Mouse (Mus musculus) lung, adult 18-20 months (tissue): ENCODE data around the gene 4930544G11Rik.

Source experiments
- DNase-seq, 2 experiments: peaks; one replicate each; pipeline ENCODE4 v3.0.0; 2022; ENCODE audit warnings: mixed read lengths in 2 of 2

Gene 4930544G11Rik

DNA sequence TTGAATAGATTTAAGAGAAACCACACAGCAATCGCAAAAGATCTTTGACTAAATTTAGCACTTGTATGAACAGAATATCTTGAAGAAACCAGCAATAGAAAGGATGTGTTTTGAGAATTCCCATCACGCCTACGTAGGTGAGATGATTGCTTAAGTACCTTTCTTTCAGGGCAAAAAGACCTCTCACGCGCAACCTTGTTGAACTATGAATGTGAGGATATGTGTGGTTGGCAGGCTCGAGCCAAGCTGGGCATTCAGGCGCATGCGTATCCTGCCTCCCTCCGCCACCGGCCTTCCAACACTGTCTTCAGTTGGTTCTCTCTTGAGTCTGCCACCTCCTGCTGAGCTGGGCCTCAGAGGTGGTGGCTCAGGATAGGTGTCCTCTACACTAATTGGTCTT lies at the start of gene 4930544G11Rik:
Gene 4930544G11Rik, plus strand, starts transcription at position 301 of the 400 bp plus-strand sequence.
- DNase-seq = no peak

DNA sequence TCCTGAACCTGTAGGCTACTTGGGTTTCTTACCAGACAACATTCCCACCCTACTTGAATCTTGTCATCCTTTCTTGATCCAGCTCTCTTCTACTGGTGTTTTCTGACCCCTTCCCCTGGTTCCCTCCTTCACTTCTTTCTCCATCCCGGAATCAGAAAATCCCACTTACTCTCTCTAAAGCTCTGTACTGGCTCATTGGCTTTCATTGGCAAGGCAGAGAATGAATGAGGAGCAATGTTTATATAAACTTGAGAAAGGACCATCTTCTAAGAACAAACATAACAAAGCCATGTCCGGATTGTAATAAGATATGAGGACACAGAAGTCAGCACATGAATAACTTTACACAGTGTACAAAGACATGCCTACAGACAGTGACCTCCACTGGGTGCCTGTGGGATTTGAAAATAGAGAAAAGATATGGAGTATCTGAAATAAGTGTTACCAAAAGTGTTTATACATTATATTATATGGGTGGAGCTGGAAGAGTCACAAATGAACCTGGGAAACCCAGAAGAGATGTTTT lies 45.7 kb upstream of the 4930544G11Rik start:
- DNase-seq = no peak

DNA sequence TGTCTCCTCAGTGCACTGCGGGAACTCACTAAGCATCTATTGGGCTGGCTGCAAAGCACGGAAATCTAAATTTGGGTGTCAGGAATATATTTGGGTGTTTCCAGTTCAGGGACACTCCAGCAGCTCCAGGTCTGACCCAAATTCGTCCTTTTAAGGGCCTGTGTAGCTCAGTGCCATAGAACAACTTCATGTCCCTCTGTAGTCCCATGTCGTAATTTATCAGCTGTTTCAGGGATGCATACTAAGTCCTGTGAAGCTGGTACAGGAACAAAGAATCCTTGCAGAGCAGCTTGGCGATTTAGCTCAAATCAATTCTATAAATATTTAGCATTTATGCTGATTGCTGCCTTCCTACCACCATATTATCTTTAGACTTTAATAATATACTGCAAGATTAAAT lies 37.0 kb upstream of the 4930544G11Rik start:
- DNase-seq = no peak

DNA sequence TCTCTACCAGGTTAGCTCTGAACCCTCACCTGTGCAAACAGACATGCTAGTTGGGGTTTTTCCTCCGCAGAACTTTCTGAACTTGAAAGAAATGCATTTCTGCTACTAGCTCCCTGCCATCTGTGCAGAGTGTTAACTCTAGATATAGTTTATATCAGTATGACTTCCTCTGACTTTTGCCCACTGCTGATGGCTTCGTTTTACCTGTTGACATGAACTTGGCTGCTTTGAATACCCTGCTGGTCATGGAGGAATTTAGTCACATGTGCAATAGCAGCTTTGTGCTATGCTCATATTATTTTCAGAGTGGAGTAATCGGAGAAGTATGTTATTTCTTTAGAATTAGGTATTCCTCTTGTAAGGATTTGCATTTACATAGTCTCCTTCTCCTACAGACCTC lies 30.7 kb upstream of the 4930544G11Rik start:
- no peak for DNase-seq

DNA sequence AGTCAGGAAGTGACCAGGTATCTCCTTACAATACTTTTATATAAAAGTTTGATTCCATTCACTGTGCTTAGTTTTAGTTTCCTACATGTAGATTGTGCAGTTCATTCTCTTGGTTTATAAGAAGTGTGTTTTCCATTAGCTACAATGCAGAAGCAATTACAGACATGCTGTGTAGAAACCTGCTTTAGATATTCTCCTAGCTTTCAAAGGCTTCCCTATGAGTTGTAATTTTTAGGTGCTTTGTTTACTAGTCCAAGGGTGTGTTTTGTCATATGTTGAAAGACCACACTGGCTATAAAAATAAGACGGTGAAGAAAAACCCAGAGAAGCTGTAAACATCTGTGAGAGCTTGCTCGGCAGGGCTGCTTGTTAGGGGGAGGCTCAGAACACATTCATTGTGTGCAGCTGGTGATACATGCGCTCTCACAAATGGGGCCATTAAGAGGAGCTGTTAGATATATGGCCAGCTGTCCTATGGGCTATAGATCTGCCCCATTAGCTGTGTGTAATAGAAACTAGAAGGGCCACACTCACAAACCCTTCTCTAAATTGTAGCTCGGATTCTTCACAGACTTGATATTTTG lies 28.8 kb upstream of the 4930544G11Rik start:
- DNase-seq = no peak

DNA sequence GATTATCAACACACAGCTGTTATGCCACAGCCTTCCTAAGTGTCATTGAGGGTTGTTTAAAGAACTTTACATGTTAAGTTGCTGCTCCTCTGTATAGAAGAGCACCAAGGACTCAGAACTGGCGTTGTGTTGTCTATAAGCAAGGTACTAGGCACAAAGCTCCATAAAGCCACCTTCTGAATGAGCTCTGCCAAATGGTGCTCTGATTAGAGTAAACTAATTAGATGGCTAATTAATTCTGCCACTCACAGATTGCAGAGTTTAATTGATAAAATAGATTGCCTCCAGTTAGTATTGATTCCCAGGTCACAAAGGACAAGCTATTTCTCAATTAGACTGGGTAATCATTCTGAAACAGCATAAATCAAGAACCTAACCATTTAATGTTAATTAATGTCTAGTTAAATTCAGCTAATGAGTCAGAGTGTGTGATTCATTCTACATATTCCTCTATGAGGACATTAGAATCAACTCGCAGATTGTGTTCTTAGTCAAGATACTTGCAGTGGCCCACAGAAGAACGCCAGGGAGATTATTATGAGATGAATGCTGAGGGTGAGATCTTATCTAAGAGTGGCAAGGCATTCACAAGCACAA lies 26.6 kb upstream of the 4930544G11Rik start:
- no peak for DNase-seq

DNA sequence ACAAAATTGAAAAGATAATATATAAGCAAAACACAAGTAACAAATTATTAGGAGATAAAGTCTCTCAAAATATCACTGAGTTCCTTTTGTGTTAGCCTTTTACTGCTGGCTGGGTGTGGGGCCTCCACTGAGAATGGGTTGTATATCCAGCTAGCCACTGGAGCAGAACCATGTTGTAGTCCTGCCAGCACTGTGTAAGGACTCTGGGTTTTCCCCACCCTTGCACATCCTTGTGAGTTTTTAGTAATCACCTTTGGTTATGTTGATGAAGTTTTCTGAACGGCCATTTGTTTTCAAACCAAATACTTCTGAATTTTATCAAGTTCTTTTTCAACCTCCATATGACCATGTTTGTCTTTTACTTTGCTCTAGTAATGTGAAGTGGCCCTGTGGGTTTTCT lies 21.9 kb upstream of the 4930544G11Rik start:
- no peak for DNase-seq

DNA sequence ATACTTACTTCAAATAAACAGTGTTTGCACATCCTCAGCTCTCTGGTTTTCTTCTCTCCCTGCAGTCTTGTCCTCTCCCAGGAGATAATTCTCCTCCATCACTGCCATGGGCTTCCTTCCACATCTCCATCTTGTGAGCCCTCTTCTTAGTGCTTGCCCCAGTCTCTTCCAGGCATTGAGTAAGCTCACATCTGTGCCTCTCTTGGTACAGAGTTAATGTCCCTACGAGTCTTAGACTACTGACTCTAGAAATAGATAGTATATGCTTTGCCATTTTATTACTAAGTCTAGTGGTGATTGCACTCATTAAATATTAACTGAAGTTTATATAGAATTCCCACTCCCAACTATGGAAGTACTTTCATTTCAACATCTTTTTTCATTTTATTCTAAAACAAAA lies 19.6 kb upstream of the 4930544G11Rik start:
- no peak for DNase-seq

DNA sequence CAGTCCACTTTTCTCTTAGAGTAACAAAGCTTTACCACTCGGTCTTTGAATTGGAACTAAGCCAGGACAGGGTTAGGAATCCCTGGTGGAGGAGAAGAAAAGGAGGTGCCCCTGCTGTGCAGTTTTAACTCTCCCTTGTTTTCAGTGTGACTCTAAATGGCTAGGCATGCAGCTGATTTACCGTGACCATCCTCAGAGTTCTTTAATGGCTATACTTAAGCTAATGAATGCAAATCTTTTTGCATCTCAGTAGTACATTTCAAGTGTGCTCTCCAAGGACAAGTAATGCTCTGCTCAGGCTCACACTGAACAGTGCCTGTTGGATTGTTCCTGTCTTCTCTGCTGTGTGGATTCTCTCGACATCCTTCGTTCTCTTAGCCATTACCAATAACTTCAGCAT lies 19.2 kb upstream of the 4930544G11Rik start:
- DNase-seq = no peak

DNA sequence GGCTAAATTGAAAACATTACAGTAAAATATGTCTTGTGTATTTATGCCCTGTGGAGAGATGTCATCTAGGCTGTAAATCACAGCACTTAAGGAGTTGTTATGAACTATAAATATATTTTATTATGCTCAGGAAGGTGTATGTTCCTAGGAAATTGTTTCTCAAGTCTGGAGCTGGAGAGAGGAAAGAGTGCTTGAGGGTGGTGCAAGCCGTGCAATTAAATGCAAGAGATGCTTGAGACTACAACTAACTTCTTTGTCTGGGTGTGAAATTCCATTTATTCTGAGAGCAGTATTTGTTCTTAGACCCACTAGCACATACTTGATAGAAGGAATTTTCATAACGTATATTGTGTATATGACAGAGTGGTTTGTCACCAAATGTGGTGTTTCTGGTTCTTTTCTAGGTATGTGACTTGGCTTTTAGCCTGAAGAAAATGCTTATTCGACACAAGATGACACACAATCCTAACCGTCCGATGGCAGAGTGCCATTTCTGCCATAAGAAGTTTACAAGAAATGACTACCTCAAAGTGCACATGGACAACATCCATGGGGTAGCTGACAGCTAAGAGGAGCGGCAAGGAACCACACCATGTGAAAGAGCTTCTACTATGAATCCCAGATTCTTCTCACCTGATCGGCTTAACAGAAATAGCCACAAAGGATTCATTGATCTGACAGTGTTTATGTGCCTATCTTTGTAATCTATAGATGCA lies 16.7 kb upstream of the 4930544G11Rik start:
- DNase-seq = no peak

DNA sequence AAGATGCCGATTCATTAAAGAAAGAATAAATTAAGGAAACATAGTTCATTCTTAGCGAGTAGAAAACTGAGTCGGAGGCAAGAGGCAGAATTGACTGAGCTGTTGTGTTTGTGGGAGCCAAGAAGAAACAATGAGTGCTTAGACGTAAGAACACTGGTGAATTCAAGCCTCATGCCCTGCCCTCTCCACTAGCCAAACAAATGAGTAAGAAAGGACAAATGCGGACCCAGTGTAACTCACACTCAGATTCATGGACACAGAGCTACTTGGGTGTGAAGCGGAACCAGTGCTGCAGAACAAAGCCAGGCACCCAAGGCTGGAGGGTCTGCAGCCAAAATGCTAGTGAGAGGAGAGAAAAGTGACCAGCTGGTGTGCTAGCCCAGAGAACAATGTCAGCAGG lies 1.9 kb upstream of the 4930544G11Rik start:
- no peak for DNase-seq

DNA sequence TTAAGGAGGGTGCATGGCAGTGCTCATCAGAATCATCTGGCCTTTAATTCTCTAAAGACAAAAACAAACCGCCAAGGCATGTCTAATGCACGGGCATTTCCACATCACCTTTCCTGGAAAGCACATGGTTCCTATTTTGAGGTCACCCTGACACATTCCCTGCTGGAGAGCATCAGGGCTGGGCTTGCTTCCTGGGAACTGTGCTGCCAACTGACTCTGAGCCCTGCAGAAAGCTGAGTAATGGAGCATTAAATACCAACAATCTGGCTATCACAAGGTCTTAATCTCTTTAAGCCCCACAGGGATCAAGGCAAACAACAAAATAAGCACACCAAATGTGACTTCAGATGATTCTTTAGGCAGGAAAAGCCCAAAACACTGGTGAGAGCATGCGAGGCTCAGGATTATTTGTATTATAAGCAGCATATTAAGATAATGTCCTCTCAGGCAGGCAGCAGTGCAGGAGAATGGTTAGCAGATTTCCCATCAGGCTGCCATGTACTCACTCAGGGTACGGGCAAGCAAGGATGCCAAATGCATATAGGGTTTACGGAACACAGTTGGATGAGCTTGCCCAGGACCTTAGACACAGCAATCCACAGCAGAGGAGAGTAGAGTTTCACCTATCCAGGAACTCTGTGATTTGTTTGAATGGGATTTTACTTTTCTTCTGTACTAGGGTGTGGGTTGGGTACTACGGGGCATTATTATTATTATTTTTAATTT lies 17.1 kb downstream of the 4930544G11Rik start:
- DNase-seq = no peak

DNA sequence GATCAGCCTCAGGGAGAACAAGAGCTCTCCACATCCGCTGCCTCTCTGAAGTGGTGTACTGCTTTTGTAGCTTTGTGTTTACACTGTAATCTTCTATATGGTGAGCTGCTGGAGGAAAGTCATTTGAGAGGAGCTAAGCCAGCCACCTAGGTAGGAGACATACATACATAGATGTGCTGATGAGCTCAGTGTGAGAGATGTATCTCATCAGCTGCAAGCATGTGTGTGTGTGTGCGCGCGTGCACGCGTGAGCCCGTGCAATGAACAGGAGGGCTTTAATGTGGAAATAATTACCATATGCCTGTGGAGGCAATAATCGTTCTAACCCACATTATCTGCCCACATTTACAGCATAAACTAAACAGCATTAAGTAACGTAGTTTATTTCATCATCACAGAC lies 18.0 kb downstream of the 4930544G11Rik start:
- no peak for DNase-seq

DNA sequence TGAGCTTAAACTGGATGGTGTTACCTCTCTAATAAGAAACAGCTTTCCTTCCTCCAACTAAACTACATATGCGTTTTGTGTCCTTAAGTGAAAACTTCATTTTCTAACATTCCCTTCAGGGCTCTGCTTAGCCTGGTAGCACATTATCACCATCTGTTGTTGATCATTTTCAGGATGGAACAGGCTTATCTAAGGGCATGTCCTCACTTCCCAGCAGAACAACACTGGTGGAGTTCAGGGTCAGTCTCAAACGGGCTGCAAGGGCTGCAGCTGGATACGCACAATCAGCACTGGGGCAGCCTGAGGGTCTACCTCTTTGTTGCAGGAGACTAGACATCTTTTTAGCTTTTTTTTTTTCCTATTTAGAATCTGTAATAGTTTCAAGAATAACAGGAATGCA lies 39.7 kb downstream of the 4930544G11Rik start:
- DNase-seq = no peak

DNA sequence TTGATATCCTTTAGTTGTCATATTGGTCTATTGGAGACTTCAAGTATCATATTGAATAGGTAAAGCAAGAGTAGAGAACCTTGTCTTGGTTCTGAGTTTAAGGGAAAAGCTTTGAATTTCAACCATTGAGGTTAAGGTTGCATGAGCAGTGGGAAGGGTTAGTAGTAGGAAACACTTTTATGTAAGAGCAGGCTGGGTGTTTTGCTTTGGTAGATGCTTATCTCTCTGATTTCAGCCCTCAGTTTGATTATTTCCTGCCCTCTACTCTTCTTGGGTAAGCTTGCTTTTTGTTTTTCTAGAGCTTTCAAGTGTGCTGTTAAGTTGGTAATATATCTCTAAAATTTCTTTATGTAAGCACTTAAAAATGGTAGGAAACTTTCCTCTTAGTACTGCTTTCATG lies 45.9 kb downstream of the 4930544G11Rik start:
- DNase-seq = no peak
